Mouse (Mus musculus): ENCODE data around the gene Enah. TPM values are rescaled to one million over a fixed set of nuclear protein-coding genes. Genes with fewer than 3 reads are reported as not detected.
A peak's percentile ranks its signal among the peaks of the same experiment; 100 is the strongest.

Enah gene
- polyA plus RNA-seq, 1 experiment from 2014 or later = 40.4 TPM

DNA sequence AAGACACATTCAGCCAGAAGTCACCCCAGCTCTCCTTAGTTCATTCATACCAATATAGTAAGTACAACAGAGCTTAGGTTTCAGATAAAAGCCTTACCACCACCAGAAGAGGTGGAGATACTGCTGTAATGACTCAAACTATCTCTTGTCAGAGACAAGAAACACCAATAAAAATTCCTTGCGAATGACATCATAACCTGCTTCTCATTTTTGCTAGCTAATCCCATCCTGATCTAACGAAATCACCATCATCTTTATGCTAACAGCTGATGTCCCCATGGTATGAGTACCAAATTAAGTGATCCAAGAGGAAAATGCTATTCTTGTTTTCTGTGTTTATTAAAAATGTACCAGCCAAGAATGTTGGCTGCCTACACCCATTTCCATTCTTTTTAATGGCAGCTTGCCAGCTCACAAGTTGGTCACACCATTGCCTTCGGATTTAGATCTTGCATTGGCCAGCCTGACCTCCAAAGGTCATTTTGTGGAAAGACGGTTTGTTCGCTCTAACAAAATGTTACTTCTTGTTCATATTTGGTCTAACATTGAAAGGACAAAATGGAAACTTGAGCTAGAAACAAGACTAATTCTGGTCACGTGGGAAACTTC lies 2.0 kb upstream of the Enah start:
- H3K27me3 ChIP-seq = no peaks in the 10 kb centered on the region
- no peak overlapping the region for H3K4me3 ChIP-seq (replicated peaks)
- no peaks in the 10 kb centered on the region for H3K9me3 ChIP-seq
- ATAC-seq (ENCODE audit: low FRiP score) = no peak
- no peaks in the 10 kb centered on the region for H3K36me3 ChIP-seq (replicated peaks)
- H3K4me1 ChIP-seq = peaks cover 16% of the 10 kb centered on the region
- no peak overlapping the region for H3K4me2 ChIP-seq
- no peak overlapping the region for H3K27ac ChIP-seq
- 81% methylated on average over 6 of the region's 6 CpGs for WGBS
- no peak overlapping the region for H3K9ac ChIP-seq

DNA sequence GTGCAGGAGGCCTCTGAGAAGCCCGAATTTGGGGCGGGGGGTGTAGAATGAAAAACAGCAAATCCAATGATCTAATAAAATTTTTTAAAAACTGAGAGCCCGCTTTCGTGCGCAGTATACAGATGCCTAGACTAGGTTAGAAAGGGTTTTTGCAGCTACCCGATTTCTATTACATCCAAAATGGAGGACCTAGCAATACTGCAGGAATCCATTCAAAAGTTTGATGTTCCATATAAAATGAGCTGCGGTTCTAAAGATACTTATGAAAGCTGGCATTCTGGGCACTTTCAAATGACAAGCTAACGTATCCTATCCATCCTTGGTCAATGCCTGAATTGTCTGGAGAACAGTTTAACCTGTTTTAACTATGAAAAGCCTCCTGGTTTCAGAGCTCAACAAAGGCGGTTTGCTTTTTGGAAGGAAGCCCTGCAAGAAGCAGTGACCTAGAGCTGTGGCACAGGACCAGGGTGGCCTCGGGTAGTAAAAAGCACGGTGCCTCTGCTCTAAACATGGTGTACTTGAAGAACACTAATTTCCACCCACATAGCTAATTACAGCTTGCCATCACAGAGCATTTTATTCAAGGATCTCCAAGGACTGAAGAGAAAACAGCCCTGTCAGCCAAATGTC lies 1.2 kb upstream of the Enah start:
- H3K4me3 ChIP-seq (replicated peaks) = peak overlapping the region; percentile 96
- peaks cover 18% of the 10 kb centered on the region for H3K4me1 ChIP-seq
- peak overlapping the region; percentile 100 for H3K9ac ChIP-seq
- no peaks in the 10 kb centered on the region for H3K9me3 ChIP-seq
- H3K36me3 ChIP-seq (replicated peaks) = peaks cover under 1% of the 10 kb centered on the region; the same call in 1 of the 2 replicates
- ATAC-seq (ENCODE audit: low FRiP score) = no peak; the same call in 1 of the 2 replicates
- peak overlapping the region; percentile 99 for H3K27ac ChIP-seq
- 8% methylated on average over 11 of the region's 11 CpGs for WGBS
- no peaks in the 10 kb centered on the region for H3K27me3 ChIP-seq
- peak overlapping the region; percentile 70 for H3K4me2 ChIP-seq

DNA sequence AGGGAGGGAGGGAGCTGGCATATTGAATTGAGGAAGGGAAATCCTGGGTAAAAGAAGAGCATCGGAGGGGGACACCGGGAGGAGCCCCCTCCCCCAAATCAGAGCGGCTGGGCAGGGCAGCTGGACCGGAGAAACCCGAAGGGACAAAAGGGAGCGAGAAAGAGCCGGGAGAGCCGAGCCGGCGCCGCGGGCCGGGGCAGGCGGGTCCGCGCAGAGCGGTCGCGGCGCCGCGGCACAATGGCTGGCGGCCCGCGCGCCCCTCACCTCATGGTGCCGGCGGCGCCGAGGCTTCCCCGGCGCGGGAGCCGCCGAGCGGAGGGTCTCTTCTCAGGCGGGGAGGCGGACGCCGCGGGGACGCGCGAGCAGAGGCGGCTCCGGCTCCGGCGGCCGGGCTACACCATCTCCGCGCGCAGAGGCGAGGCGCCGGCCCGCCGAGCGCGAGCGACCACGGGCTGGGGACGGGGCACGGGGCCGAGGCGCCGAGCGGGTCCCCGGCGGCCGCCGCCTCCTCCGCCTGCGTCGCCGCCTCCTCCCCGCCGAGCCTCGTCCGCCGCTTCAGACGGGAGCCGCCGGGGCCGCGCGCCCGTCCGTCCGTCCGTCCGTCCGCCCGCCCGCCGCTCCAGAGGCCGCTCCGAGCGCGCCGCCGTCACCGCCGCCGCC lies 394 bp downstream of the Enah start:
- Histone ChIP-seq H3K4me3 (replicated peaks) (peak overlapping the region; percentile 96), H3K4me1 (peaks cover 26% of the 10 kb centered on the region), H3K27ac (peak overlapping the region; percentile 99), H3K4me2 (peak overlapping the region; percentile 70), H3K36me3 (replicated peaks) (peaks cover 5% of the 10 kb centered on the region), H3K27me3 (no peaks in the 10 kb centered on the region), H3K9ac (peak overlapping the region; percentile 100), H3K9me3 (no peaks in the 10 kb centered on the region)
- ATAC-seq (ENCODE audit: low FRiP score) = peak; percentile 75
- WGBS = 0% methylated on average over 66 of the region's 104 CpGs

DNA sequence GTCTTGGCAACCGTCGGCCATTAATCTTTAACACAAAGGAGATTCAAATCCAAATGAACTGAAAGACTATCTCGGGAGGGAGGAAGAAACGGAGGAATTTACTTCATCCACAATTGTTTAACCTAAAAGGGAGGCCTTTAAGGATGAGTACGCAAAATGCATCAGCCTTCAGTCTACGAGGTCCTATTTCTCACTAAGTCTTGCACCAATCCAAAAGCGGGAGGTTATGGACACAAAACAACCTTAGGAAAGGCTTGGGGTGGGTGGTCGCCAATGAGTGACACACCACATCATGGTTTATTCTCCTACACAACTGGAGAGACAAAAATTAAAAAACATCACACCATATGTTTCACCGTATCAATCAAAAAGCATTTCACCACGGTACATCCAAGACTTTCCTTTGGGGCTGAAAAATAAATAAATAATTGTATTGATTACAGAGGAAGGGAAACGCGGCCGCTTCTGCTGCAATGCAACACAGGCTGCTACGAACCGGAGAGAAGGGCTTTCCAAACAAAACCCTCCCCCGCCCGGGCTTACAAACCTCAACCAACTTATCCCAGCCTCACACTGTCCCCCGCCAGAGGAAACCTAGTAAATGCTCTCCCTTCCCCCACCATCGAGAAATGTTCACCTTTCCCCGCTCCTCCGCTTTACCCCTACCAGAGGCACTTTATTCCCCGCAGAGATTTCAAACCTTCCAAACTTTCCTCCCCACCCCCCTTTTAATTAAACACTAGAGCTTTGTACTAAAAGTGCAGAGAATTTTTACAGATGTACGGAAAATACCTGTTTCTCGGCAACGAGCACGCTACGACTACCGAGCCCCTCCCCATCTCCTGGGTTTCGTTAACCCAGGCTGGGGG lies 1.2 kb downstream of the Enah start:
- H3K4me2 ChIP-seq = peak overlapping the region; percentile 70
- H3K36me3 ChIP-seq (replicated peaks) = peaks cover 5% of the 10 kb centered on the region
- no peaks in the 10 kb centered on the region for H3K9me3 ChIP-seq
- peak overlapping the region; percentile 100 for H3K9ac ChIP-seq
- H3K27me3 ChIP-seq = no peaks in the 10 kb centered on the region
- 0 out of 2 replicates have a peak, but pooled peaks have one; percentile 24 for ATAC-seq (ENCODE audit: low FRiP score)
- WGBS = under 1% methylated on average over 29 of the region's 29 CpGs
- H3K4me3 ChIP-seq (replicated peaks) = peak overlapping the region; percentile 96
- H3K27ac ChIP-seq = peak overlapping the region; percentile 99
- H3K4me1 ChIP-seq = peaks cover 28% of the 10 kb centered on the region

DNA sequence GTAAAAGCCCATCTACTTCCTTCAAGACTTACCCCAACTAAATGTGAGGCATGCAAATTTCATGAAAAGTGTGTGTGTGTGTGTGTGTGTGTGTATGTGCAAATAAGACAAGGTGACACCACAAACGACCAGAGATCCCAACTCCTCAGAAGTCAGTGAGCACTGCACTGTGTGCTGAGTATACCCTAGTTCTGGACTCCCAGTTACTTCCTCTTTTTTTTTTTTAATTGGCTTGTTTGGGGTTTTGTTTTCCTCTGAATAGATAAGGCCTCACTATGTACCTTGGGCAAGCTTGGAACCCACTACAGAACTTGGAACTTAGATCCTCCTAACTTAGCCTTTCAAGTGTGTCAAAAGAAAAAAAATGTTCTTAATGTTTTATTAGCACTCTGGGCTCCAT lies 14.0 kb downstream of the Enah start:
- no peak overlapping the region for H3K9ac ChIP-seq
- no peaks in the 10 kb centered on the region for H3K4me1 ChIP-seq
- ATAC-seq (ENCODE audit: low FRiP score) = no peak

DNA sequence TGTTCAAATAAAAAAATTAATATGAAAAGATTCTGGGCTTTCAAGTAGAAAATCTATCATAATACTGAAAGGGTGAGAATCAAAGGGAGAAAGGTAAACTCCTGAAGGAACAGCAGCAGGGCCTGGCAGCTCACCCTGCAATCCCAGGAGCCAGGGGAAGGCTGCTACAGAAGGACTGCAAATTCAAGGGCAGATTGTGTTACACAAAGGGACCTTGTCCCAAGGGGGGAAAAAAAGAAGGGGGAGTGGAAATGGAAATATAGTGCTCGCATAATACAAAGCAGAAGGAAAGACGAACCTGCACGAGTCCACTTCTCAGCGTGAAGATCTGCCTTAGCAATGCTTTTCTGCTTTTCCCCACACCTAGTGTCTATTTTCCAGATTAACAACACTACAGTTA lies 21.1 kb downstream of the Enah start:
- no peak for ATAC-seq (ENCODE audit: low FRiP score)
- Histone ChIP-seq H3K9ac (no peak overlapping the region), H3K9me3 (no peaks in the 10 kb centered on the region), H3K4me1 (peaks cover 29% of the 10 kb centered on the region), H3K36me3 (replicated peaks) (no peaks in the 10 kb centered on the region), H3K27me3 (no peaks in the 10 kb centered on the region), H3K4me2 (no peak overlapping the region), H3K27ac (0 out of 2 replicates have a peak overlapping the region, but pooled peaks have one; percentile 13), H3K4me3 (replicated peaks) (no peak overlapping the region)
- WGBS = 45% methylated on average over 4 of the region's 4 CpGs

More for the DNA sequence above, 14.0 kb downstream of the Enah start:
- Histone ChIP-seq H3K4me2 (no peak overlapping the region), H3K27ac (no peak overlapping the region), H3K36me3 (replicated peaks) (peaks cover 5% of the 10 kb centered on the region), H3K27me3 (no peaks in the 10 kb centered on the region), H3K4me3 (replicated peaks) (no peak overlapping the region), H3K9me3 (no peaks in the 10 kb centered on the region)
- WGBS = 78% methylated on average over 1 of the region's 1 CpGs

DNA sequence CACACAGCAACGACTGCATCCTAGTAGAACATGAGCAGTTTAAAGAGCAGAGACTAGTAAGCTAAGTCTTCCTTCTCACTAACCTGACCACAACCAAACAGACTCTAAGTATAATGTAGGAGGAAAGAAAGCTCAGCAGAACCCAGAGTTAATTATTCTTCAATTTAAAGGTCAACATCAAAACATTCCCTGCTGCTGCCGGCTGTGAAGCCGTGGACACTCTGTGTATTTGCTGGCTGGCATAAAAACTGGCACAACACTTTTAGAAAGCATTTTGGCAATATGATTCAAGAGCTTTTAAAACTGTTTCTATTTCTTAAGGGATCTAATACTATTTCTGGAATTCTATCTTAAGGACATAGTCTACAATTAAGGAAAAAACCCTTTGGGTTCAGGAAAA lies 22.0 kb downstream of the Enah start:
- Histone ChIP-seq H3K9ac (no peak overlapping the region), H3K4me3 (replicated peaks) (no peak overlapping the region), H3K27ac (no peak overlapping the region), H3K27me3 (no peaks in the 10 kb centered on the region), H3K36me3 (replicated peaks) (no peaks in the 10 kb centered on the region), H3K4me2 (no peak overlapping the region), H3K9me3 (no peaks in the 10 kb centered on the region), H3K4me1 (peaks cover 32% of the 10 kb centered on the region)
- no peak for ATAC-seq (ENCODE audit: low FRiP score)
- WGBS = 84% methylated on average over 3 of the region's 3 CpGs

DNA sequence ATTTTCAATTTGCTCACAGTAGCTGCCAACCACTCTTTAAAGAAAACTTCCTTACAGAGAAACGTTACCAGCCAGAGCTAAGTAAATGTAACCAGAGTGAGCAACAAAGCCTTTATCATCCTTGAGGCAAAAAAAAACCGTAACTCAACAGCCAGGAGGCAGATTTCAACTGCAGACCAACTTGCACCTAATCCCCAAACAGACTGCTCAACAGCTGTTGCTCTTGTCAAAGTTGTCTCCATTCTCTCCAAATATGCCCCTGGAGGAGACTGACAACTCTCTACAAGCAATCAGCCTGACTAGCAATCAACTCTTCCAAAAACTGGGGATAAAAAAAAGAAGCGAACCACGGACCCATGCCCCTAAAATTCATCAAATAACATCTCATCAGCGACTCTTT lies 26.2 kb downstream of the Enah start:
- Histone ChIP-seq H3K27me3 (no peaks in the 10 kb centered on the region), H3K9me3 (no peaks in the 10 kb centered on the region), H3K4me3 (replicated peaks) (no peak overlapping the region), H3K9ac (no peak overlapping the region), H3K27ac (no peak overlapping the region), H3K36me3 (replicated peaks) (no peaks in the 10 kb centered on the region), H3K4me1 (peaks cover 30% of the 10 kb centered on the region), H3K4me2 (no peak overlapping the region)
- ATAC-seq (ENCODE audit: low FRiP score) = no peak
- WGBS = 74% methylated on average over 5 of the region's 5 CpGs

DNA sequence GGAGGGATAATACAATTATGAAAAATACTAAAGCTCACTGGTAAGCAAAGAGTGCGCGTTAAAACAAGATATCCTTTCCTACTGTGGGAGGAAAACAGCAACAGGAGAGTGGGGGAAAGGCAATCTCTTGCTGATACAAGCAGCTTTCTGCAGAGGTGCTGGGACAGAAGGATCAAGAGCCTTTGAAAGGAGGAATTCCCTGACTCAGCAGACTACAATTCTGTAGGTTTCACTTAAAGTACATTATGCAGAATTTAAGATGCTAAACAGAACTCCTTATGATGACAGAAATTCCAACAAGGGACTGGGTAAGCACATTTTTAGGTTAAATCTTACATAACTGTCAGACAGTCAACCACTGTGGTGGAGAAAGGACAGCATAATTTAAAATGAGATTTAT lies 31.4 kb downstream of the Enah start:
- no peak overlapping the region for H3K4me2 ChIP-seq
- H3K9me3 ChIP-seq = peaks cover 5% of the 10 kb centered on the region; the same call in 1 of the 2 replicates
- no peak for ATAC-seq (ENCODE audit: low FRiP score)
- peak overlapping the region; percentile 25; the same call in 1 of the 2 replicates for H3K27ac ChIP-seq
- no peak overlapping the region for H3K9ac ChIP-seq
- peaks cover 10% of the 10 kb centered on the region for H3K4me1 ChIP-seq
- H3K27me3 ChIP-seq = no peaks in the 10 kb centered on the region
- no peak overlapping the region for H3K4me3 ChIP-seq (replicated peaks)
- WGBS = 93% methylated on average over 2 of the region's 2 CpGs
- peaks cover 3% of the 10 kb centered on the region; the same call in 1 of the 2 replicates for H3K36me3 ChIP-seq (replicated peaks)

DNA sequence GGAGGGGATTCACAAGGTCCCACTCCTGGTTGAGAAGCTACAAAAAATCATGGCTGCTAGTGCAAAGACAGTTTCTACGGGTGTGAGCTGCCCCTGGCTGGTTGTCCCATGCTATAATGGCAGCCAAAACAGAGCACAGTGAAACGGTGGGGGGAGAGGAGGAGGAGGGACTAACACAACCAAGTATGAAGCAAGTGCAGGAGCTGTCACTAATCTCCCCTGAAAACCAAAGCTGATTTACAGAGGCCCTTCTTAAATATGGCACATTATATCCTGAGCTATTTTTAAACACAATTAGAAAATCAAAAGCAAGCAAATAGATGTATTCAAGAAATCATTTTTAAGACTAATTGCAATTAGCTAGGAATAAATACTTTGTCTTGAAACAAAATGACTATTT lies 32.6 kb downstream of the Enah start:
- peak overlapping the region; percentile 43; the same call in 1 of the 2 replicates for H3K27ac ChIP-seq
- peaks cover 11% of the 10 kb centered on the region for H3K36me3 ChIP-seq (replicated peaks)
- H3K4me3 ChIP-seq (replicated peaks) = no peak overlapping the region
- no peak overlapping the region for H3K4me2 ChIP-seq
- ATAC-seq (ENCODE audit: low FRiP score) = no peak
- WGBS = 39% methylated on average over 2 of the region's 2 CpGs
- no peaks in the 10 kb centered on the region for H3K27me3 ChIP-seq
- H3K9me3 ChIP-seq = peaks cover 5% of the 10 kb centered on the region; the same call in 1 of the 2 replicates
- no peak overlapping the region for H3K9ac ChIP-seq
- H3K4me1 ChIP-seq = peaks cover 10% of the 10 kb centered on the region

DNA sequence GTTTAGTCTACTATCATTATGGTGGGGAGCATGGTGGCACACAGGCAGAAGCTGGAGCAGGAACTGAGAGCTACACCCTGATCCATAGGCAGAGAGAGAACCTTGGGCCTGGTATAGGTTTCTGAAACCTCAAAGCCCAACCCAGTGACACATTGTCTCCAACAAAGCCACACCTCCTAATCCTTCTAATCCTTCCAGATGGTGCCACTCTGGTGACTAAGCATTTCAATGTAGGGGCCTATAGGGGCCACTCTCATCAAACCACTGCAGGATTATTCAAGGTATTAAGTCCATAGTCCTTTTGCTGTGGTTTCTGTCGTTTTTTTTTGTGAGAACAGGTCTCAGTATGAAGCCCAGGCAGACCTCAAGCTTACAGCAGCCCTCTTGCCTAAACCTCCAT lies 33.9 kb downstream of the Enah start:
- Histone ChIP-seq H3K9me3 (peaks cover 5% of the 10 kb centered on the region; the same call in 1 of the 2 replicates), H3K27ac (no peak overlapping the region), H3K27me3 (no peaks in the 10 kb centered on the region), H3K4me3 (replicated peaks) (no peak overlapping the region), H3K4me1 (peaks cover 10% of the 10 kb centered on the region), H3K9ac (no peak overlapping the region), H3K36me3 (replicated peaks) (peaks cover 11% of the 10 kb centered on the region), H3K4me2 (no peak overlapping the region)
- 63% methylated on average over 1 of the region's 1 CpGs for WGBS
- ATAC-seq (ENCODE audit: low FRiP score) = no peak

DNA sequence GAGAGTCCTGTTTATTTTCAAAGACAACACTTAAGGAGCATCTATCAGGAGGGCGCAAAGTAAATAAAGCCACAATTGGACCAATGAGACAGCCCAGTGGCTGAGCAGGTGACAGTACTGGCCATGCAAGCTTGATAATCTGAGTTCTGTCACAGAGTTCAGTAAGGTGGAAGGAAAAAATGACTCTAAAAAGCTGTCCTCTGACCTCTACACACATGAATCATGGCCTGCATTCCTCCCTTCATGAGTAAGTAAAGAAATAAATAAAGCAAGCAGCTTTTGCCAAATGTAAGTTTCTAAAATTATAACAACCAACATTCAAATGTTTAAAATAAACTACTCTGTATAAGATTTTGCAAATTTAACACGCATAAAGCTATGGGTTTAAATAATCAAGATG lies 35.0 kb downstream of the Enah start:
- Histone ChIP-seq H3K4me1 (peaks cover 9% of the 10 kb centered on the region), H3K9ac (no peak overlapping the region), H3K36me3 (replicated peaks) (peaks cover 11% of the 10 kb centered on the region), H3K27ac (no peak overlapping the region), H3K27me3 (no peaks in the 10 kb centered on the region), H3K9me3 (peaks cover 5% of the 10 kb centered on the region; the same call in 1 of the 2 replicates), H3K4me2 (no peak overlapping the region), H3K4me3 (replicated peaks) (no peak overlapping the region)
- ATAC-seq (ENCODE audit: low FRiP score) = no peak
- WGBS = 95% methylated on average over 2 of the region's 2 CpGs

Data from forebrain, embryonic 12.5 days (tissue).